Mouse (Mus musculus) small intestine, adult 2 months (tissue): ENCODE measurements around the gene Dap3. TPM values are rescaled to one million over a fixed set of nuclear protein-coding genes. Genes with fewer than 3 reads are reported as not detected.
"Not testable (repeated sequence)": the region's sequence is repeated elsewhere in the genome, so short reads cannot be mapped to it uniquely, and the experiment has no call there.

ENCODE experiments used
- H3K27ac ChIP-seq: fragments of 200-500 bp; 2 replicates; pipeline ENCODE4 v1.5.1; 2012; ENCODE audit warnings: low read depth, low read length, control low read depth, inconsistent platforms; ENCODE audit not compliant: insufficient read depth
- H3K27me3 ChIP-seq: fragments of 200-500 bp; 2 replicates; pipeline ENCODE4 v1.6.1; 2012; ENCODE audit warnings: mild to moderate bottlenecking, moderate library complexity, low read length, inconsistent platforms; ENCODE audit not compliant: control insufficient read depth, insufficient read depth
- H3K36me3 ChIP-seq: fragments of 200-500 bp; 2 replicates; pipeline ENCODE4 v1.6.1; 2012; ENCODE audit warnings: mild to moderate bottlenecking, low read length, control low read depth, inconsistent platforms; ENCODE audit not compliant: control insufficient read depth, insufficient read depth
- H3K4me1 ChIP-seq: fragments of 200-500 bp; 2 replicates; pipeline ENCODE4 v1.6.1; 2012; ENCODE audit warnings: low read length, inconsistent platforms, mixed read lengths; ENCODE audit not compliant: control insufficient read depth, insufficient read depth, insufficient read length
- H3K4me3 ChIP-seq: fragments of 200-500 bp; 2 replicates; pipeline ENCODE4 v1.5.1; 2012; ENCODE audit warnings: low read depth, mild to moderate bottlenecking, control low read depth, inconsistent platforms, low read length, moderate library complexity
- CTCF ChIP-seq: fragments of 200-500 bp; IDR thresholded peaks from 2 replicates; pipeline ENCODE4 v1.5.1; 2012; ENCODE audit warnings: low read depth, mild to moderate bottlenecking, control low read depth, inconsistent platforms, low read length, moderate library complexity, mixed read lengths; ENCODE audit not compliant: insufficient replicate concordance, insufficient read length; ENCODE audit errors: extremely low read depth
- POLR2A ChIP-seq: fragments of 200-500 bp; IDR thresholded peaks from 2 replicates; pipeline ENCODE4 v1.6.1; 2012; ENCODE audit warnings: low read depth, mild to moderate bottlenecking, control low read depth, inconsistent platforms, low read length, moderate library complexity
- WGBS: fragments of 180-500 bp; shearing (Covaris S2); methylation state at CpG from one replicate; pipeline ENCODE4 v1.1.7; 2018; 5-methylcytosine and 5-hydroxymethylcytosine counted together
- polyA plus RNA-seq: library from polyadenylated mRNA; depleted of rRNA; stranded (reverse); fragments of >200 nt; gene quantifications from 2 replicates; pipeline ENCODE4 v1.2.3, GENCODE M21; 2012; rRNA removed

Gene Dap3
- 12.9 and 26.8 TPM in 2 replicates for polyA plus RNA-seq

- 1% methylated on average over 40 of the region's 64 CpGs for WGBS
- peak within 1 kb of the TSS; percentile 98 for H3K27ac ChIP-seq
- no peaks in the 10 kb centered on the region for H3K27me3 ChIP-seq
- H3K36me3 ChIP-seq: no peaks in the 10 kb centered on the region
- H3K4me3 ChIP-seq: peak within 1 kb of the TSS; percentile 88
- no peaks in the 10 kb centered on the region for H3K4me1 ChIP-seq
- TF ChIP-seq CTCF (peak; percentile 27; the same call in 1 of the 2 replicates), POLR2A (peak; percentile 51; the same call in 1 of the 2 replicates)
Observed at GRCm38 (mm10) chr3:88950576-88951326, at the start of gene Dap3, which contains the start of gene Ash1l. Gene Dap3 (minus strand): TSS chr3:88951181. Gene Ash1l (plus strand): TSS chr3:88950622.

GRCm38 (mm10) chr3:88992793-88993192, 41.8 kb upstream of the Dap3 start:
- 89% methylated on average over 2 of the region's 2 CpGs for WGBS

GRCm38 (mm10) chr3:88983921-88984381, 33.0 kb upstream of the Dap3 start:
- H3K36me3 ChIP-seq: peaks cover 45% of the 10 kb centered on the region
- 80% methylated on average over 4 of the region's 4 CpGs for WGBS
- no peak overlapping the region for H3K27ac ChIP-seq
- no peak overlapping the region for H3K4me3 ChIP-seq
- no peak for TF ChIP-seq CTCF
- TF ChIP-seq POLR2A: no peak
- H3K27me3 ChIP-seq: no peaks in the 10 kb centered on the region
- no peaks in the 10 kb centered on the region for H3K4me1 ChIP-seq

More at GRCm38 (mm10) chr3:88992793-88993192, 41.8 kb upstream of the Dap3 start:
- Histone ChIP-seq H3K36me3 (0 out of 2 replicates have a peak, but pooled peaks cover 2% of the 10 kb centered on the region), H3K4me1 (no peaks in the 10 kb centered on the region), H3K27ac (no peak overlapping the region), H3K27me3 (no peaks in the 10 kb centered on the region), H3K4me3 (no peak overlapping the region)
- TF ChIP-seq POLR2A (no peak), CTCF (no peak)

GRCm38 (mm10) chr3:88981206-88982010, 30.4 kb upstream of the Dap3 start:
- TF ChIP-seq CTCF (no peak), POLR2A (no peak)
- Histone ChIP-seq H3K4me1 (no peaks in the 10 kb centered on the region), H3K27me3 (no peaks in the 10 kb centered on the region), H3K36me3 (peaks cover 42% of the 10 kb centered on the region), H3K27ac (no peak overlapping the region), H3K4me3 (no peak overlapping the region)
- WGBS: 84% methylated on average over 8 of the region's 8 CpGs

GRCm38 (mm10) chr3:88975012-88975411, 24.0 kb upstream of the Dap3 start:
- H3K27ac ChIP-seq: no peak overlapping the region
- peaks cover 3% of the 10 kb centered on the region; the same call in 1 of the 2 replicates for H3K36me3 ChIP-seq
- no peaks in the 10 kb centered on the region for H3K27me3 ChIP-seq
- no peak overlapping the region for H3K4me3 ChIP-seq
- TF ChIP-seq CTCF (no peak), POLR2A (no peak)
- WGBS: 90% methylated on average over 2 of the region's 2 CpGs
- no peaks in the 10 kb centered on the region for H3K4me1 ChIP-seq

GRCm38 (mm10) chr3:88963211-88963610, 12.2 kb upstream of the Dap3 start:
- H3K4me3 ChIP-seq, H3K27ac ChIP-seq, H3K27me3 ChIP-seq, H3K4me1 ChIP-seq: not testable (repeated sequence)
- H3K36me3 ChIP-seq: peaks cover 12% of the 10 kb centered on the region

GRCm38 (mm10) chr3:88953736-88954135, 2.8 kb upstream of the Dap3 start:
- H3K27ac ChIP-seq: no peak overlapping the region
- no peaks in the 10 kb centered on the region for H3K36me3 ChIP-seq
- TF ChIP-seq POLR2A (no peak), CTCF (no peak)
- H3K27me3 ChIP-seq: no peaks in the 10 kb centered on the region
- no peaks in the 10 kb centered on the region for H3K4me1 ChIP-seq
- H3K4me3 ChIP-seq: no peak overlapping the region
